Mouse (Mus musculus) lung, adult 2 months (tissue): ENCODE data around the gene Havcr1.

Experiments
- CTCF ChIP-seq: fragments of 200-500 bp; IDR thresholded peaks from 2 replicates; pipeline ENCODE4 v1.5.1; 2011; ENCODE audit warnings: mild to moderate bottlenecking, low read length, control low read depth; ENCODE audit not compliant: insufficient read depth
- POLR2A ChIP-seq: fragments of 200-500 bp; IDR thresholded peaks from 2 replicates; pipeline ENCODE4 v1.6.1; 2011; ENCODE audit warnings: low read depth, mild to moderate bottlenecking, control low read depth, low read length, borderline replicate concordance; ENCODE audit errors: extremely low read depth

GRCm38 (mm10) chr11:46779811-46780210 lies 44.9 kb downstream of the Havcr1 start:
- TF ChIP-seq CTCF (no peak), POLR2A (no peak)
